Mouse (Mus musculus) colon, adult 2 months (tissue): ENCODE measurements around the gene Mcoln3. TPM values are rescaled to one million over a fixed set of nuclear protein-coding genes. Genes with fewer than 3 reads are reported as not detected.

ENCODE experiments used
- polyA plus RNA-seq: library from polyadenylated mRNA; depleted of rRNA; stranded (reverse); fragments of >200 nt; gene quantifications from 2 replicates; pipeline ENCODE4 v1.2.3, GENCODE M21; 2012; rRNA removed

Gene Mcoln3
- polyA plus RNA-seq: 0.42 TPM in 1 of 2 replicates, not detected in the other

DNA sequence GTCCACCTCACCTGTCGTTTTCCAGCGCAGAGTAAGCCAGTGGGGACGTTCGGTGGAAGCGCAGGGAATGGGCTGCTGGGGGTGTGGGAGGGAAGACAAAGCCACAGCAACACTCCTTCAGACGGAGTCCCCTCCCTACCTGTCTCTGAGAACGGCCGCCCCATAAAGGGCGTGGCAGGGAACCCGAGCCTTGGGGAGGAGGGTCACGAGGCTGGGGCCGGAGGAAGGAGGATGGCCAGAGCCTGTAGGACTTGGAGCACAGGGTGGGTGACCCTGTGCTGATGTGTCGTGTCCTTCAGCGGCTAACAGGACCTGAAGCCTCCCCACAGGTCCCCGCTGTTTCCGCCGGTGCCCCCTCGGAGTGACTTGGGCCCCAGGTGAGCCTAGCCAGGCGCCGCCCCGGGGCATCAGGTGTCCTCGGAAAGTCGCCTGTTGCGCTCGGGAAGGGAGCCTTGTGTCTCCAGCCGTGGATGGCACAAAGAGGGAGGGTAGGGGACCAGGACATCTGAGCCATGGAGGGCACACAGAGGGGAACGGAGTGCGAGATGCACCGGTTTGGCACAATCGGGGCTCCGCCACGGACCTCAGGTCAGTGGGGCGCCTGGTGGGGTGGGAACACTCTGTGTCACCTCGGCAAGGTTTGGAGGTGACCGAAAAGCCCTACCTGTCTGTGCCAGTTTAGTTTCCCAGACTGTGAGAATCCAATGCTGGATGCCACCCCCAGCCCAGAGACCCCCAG lies at the start of gene Mcoln3:
Gene Mcoln3 (plus strand): TSS at position 193 of the 739 bp plus-strand sequence.

DNA sequence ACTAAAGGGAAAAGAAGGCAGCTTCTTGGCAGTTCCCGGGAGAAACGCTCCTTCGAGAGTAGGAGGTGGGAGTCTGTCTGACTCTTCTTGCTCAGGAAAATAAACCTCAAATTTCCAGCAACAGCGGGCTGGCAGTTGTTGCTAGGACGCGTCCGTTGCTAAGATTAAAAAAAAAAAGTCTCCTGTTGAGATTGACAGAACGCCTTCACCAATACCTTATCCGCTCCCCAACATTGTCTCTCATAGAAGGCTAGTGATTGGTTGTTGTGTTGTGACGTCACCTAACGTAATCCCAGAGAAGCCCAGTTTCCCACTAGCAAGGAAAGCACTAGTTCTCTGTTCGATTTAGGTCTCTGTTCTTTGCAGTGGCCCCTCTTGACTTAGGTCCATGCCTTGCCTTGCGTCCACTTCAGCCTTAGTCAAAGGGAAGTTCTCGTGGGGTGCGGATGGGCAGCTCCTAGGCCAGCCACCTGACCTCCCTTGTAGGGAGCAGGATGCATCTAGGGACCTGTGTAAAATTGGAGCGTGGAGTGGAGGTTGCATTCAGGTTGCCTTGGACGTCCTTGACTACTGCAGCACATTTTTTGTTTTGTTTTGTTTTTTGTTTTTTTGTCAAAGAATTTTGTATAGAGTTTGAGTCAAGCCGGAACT lies 9.2 kb upstream of the Mcoln3 start, which contains the start of gene Wdr63:
Gene Wdr63 (minus strand): TSS at position 210 of the 651 bp plus-strand sequence.

DNA sequence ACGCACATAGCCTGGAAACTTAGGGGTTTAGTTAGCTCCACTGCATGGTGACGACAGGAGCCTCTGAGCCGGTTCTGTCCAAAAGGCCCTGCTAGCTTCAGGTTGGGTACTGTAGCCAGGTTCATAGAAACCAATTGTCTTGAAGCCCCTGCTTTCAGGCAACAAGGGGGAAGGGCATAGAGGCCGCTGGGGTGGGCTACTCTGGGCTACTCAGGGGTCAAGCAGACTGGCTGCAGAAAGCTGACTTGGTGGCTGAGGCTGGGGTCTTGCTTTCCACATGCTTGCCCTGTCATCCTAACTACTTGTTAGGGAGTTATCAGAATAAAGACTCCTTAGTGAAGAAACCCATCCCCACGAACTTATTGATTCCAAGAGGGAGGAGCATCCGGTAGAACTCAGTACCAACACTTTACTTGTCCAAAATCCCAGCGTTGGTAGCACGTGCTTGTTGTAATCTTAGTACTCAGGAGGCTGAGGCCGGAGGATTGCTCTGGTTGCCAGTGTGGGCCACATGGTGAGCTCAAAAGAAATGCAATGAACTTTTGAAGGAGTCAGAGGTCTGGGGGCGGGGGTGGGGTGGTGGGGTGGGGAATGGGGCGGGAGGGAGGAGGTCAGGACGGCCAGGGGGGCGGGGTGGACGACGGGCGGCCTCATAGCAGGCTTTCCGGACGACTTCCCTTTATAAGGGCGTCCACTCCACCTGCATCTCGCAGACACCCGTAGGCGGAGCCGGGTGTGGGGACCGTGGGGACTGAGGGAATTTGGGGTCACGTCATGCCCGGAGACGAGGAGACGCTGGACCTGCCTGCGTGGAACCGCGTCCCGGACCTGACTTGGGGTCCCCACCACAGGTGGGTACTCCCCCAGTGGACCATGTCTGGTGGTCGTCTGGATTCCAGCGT lies 32.2 kb downstream of the Mcoln3 start, which contains the start of gene Mcoln2:
Gene Mcoln2 (plus strand): TSS at position 678 of the 902 bp plus-strand sequence.

Other genes with a start within 250 kb of the Mcoln3 start
- gene Bcl10, start 194.6 kb upstream of the Mcoln3 start, polyA plus RNA-seq: 14.1 and 14.9 TPM in 2 replicates
- 12.6 and 17.6 TPM in 2 replicates for gene 2410004B18Rik, start 179.4 kb upstream of the Mcoln3 start, polyA plus RNA-seq
- 5.0 and 5.1 TPM in 2 replicates for gene Syde2, start 129.6 kb upstream of the Mcoln3 start, polyA plus RNA-seq
- gene Wdr63, start 9.3 kb upstream of the Mcoln3 start, polyA plus RNA-seq: 0.59 and 0.65 TPM in 2 replicates
- 7.9 and 8.2 TPM in 2 replicates for gene Mcoln2, start 32.4 kb downstream of the Mcoln3 start, polyA plus RNA-seq
- 2.5 and 3.3 TPM in 2 replicates for gene Lpar3, start 103.5 kb downstream of the Mcoln3 start, polyA plus RNA-seq